Mouse (Mus musculus): ENCODE data around the gene Ankrd54.

DNA sequence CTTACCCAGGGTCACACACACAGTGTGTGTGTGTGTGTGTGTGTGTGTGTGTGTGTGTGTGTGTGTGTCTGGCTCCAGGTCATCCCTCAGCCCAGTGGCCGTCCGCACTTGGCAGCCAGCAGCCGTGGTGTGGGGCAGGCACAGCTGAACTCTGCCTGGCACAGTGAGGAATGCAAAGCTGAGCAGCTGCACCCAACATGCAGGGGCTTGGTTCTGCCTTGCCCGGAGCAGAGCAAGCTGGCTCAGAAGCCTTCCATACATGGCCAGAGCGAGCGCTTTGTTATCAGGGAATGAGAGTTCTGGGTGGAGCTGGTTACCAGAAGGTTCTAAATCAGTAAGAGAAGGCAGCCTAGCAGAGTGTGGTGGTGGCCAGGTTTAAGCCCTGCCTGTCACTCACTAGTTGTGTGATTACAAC lies 34.9 kb upstream of the Ankrd54 start:
- TF ChIP-seq CTCF (IDR thresholded peaks at IDR 0.05; ENCODE audit: low read depth), result no peak
- no peak for TF ChIP-seq EP300 (IDR thresholded peaks at IDR 0.05; ENCODE audit: low read depth)
